Comparison of ENCODE assay signal across 11 mouse cellular contexts in genomic region chr3:41462953-41463644, GRCm38 (mm10).
A peak's percentile ranks its signal among the peaks of the same experiment; 100 is the strongest.
DNase-seq lines count a peak whose midpoint lies in the region; ATAC-seq and TF ChIP-seq lines count a peak whose summit lies in the region.
"Had no signal": no experiment of that assay in that cellular context is flagged by ENCODE, and none has a peak within 500 bp of the region (broad histone marks: within the 10 kb centered on the region; RNA-seq: fewer than 3 reads in every experiment).

No protein-coding gene starts in this region.

- peak; percentile 67 for DNase-seq in kidney, adult 2 months
- peak; percentile 73 for DNase-seq in fibroblast of lung, adult 2 months (ENCODE audit: low read depth)
- DNase-seq in lung, postnatal 14 days: peak; percentile 4
- no peak for DNase-seq in layer of hippocampus, adult 9-11 months
- DNase-seq in cerebellum, adult 9-11 months: no peak

- no peaks in the 10 kb centered on the region for H3K36me3 ChIP-seq in kidney, adult 2 months (ENCODE audit: control insufficient read depth, insufficient read depth, low read length)
- H3K36me3 ChIP-seq in kidney, embryonic 15.5 days: no peaks in the 10 kb centered on the region
- H3K36me3 ChIP-seq in heart, embryonic 14.5 days (ENCODE audit: control insufficient read depth, insufficient read depth, low read length): no peaks in the 10 kb centered on the region
- H3K36me3 ChIP-seq: G1E; lung, embryonic 15.5 days; neural tube, embryonic 12.5 days had no signal

- 53% methylated on average over 11 of the region's 11 CpGs for WGBS in kidney, adult 2 months
- WGBS in kidney, embryonic 15.5 days: 79% methylated on average over 11 of the region's 11 CpGs
- 52% methylated on average over 11 of the region's 11 CpGs for WGBS in heart, embryonic 14.5 days

- no peak overlapping the region for H3K27ac ChIP-seq in kidney, adult 2 months (ENCODE audit: insufficient read depth, low read depth, low read length)
- no peak overlapping the region for H3K27ac ChIP-seq in kidney, embryonic 15.5 days
- 0 out of 4 replicates have a peak overlapping the region, but pooled peaks have one; percentile 8 to 9 for H3K27ac ChIP-seq in heart, embryonic 14.5 days (replicated peaks in 1 of 2; ENCODE audit: control insufficient read depth in 1 of 2, insufficient read depth in 1 of 2, low read depth in 2 of 2, low read length in 2 of 2)
- H3K27ac ChIP-seq: forebrain, embryonic 13.5 days; lung, embryonic 15.5 days; neural tube, embryonic 12.5 days had no signal

- no peak overlapping the region for H3K9ac ChIP-seq in kidney, embryonic 15.5 days
- H3K9ac ChIP-seq in heart, embryonic 14.5 days (ENCODE audit: low read length): no peak overlapping the region
- H3K9ac ChIP-seq: forebrain, embryonic 13.5 days; lung, embryonic 15.5 days; neural tube, embryonic 12.5 days had no signal

- no peak for TF ChIP-seq CTCF in kidney, adult 2 months (conservative IDR thresholded peaks at IDR 0.05; ENCODE audit: insufficient read depth, insufficient read length, low read depth, low read length)

- H3K27me3 ChIP-seq in kidney, adult 2 months (replicated peaks; ENCODE audit: control insufficient read depth, insufficient read depth, low read length): no peaks in the 10 kb centered on the region
- H3K27me3 ChIP-seq in kidney, embryonic 15.5 days: no peaks in the 10 kb centered on the region
- H3K27me3 ChIP-seq in heart, embryonic 14.5 days (ENCODE audit: control insufficient read depth, insufficient read depth, low read length): no peaks in the 10 kb centered on the region
- H3K27me3 ChIP-seq: forebrain, embryonic 13.5 days; lung, embryonic 15.5 days; neural tube, embryonic 12.5 days had no signal

- no peak overlapping the region for H3K4me3 ChIP-seq in kidney, adult 2 months (ENCODE audit: insufficient read depth, low read depth, low read length)
- H3K4me3 ChIP-seq in kidney, embryonic 15.5 days (replicated peaks): no peak overlapping the region
- H3K4me3 ChIP-seq in heart, embryonic 14.5 days (ENCODE audit: control insufficient read depth in 1 of 2, insufficient read depth in 1 of 2, low read depth in 1 of 2, low read length in 2 of 2): no peak overlapping the region
- H3K4me3 ChIP-seq: forebrain, embryonic 13.5 days; lung, embryonic 15.5 days; neural tube, embryonic 12.5 days had no signal

- no peaks in the 10 kb centered on the region for H3K9me3 ChIP-seq in kidney, embryonic 15.5 days (replicated peaks)
- H3K9me3 ChIP-seq in heart, embryonic 14.5 days (ENCODE audit: control insufficient read depth, low read length): no peaks in the 10 kb centered on the region
- H3K9me3 ChIP-seq: forebrain, embryonic 13.5 days; G1E; lung, embryonic 15.5 days; neural tube, embryonic 12.5 days had no signal

- peaks cover 3% of the 10 kb centered on the region; the same call in 1 of the 2 replicates for H3K4me1 ChIP-seq in kidney, adult 2 months (ENCODE audit: control insufficient read depth, insufficient read depth, low read length)
- H3K4me1 ChIP-seq in kidney, embryonic 15.5 days: no peaks in the 10 kb centered on the region
- H3K4me1 ChIP-seq in heart, embryonic 14.5 days (ENCODE audit: control insufficient read depth in 2 of 2, insufficient read depth in 2 of 2, low read length in 2 of 2): peaks cover 4 to 6% of the 10 kb centered on the region in 2 experiments; a peak in 2 of 4 replicates
- H3K4me1 ChIP-seq: forebrain, embryonic 13.5 days; neural tube, embryonic 12.5 days had no signal

- TF ChIP-seq POLR2A in kidney, adult 2 months (IDR thresholded peaks at IDR 0.05; ENCODE audit: low read depth, low read length): no peak

- no peak overlapping the region for H3K4me2 ChIP-seq in kidney, embryonic 15.5 days
- H3K4me2 ChIP-seq in heart, embryonic 14.5 days (ENCODE audit: low read length): no peak overlapping the region
- H3K4me2 ChIP-seq: forebrain, embryonic 13.5 days; lung, embryonic 15.5 days; neural tube, embryonic 12.5 days had no signal

- no peak for ATAC-seq in kidney, embryonic 15.5 days (replicated peaks; ENCODE audit: low FRiP score)
- no peak for ATAC-seq in heart, embryonic 14.5 days (ENCODE audit: insufficient number of reproducible peaks, insufficient read depth, low FRiP score, low read depth)
- ATAC-seq: forebrain, embryonic 13.5 days had no signal

Comparison
In these comparisons a context has a peak if more than half of its experiments do, and no peak if none do; other contexts are left out.
1. DNase-seq: peak in kidney, adult 2 months (single experiment), fibroblast of lung, adult 2 months (single experiment) and lung, postnatal 14 days (single experiment); none in layer of hippocampus, adult 9-11 months (single experiment) and cerebellum, adult 9-11 months (single experiment).
2. H3K27ac ChIP-seq: peak in heart, embryonic 14.5 days (2 of 2); none in kidney, adult 2 months (single experiment) and kidney, embryonic 15.5 days (single experiment).